In the genomic region with DNA sequence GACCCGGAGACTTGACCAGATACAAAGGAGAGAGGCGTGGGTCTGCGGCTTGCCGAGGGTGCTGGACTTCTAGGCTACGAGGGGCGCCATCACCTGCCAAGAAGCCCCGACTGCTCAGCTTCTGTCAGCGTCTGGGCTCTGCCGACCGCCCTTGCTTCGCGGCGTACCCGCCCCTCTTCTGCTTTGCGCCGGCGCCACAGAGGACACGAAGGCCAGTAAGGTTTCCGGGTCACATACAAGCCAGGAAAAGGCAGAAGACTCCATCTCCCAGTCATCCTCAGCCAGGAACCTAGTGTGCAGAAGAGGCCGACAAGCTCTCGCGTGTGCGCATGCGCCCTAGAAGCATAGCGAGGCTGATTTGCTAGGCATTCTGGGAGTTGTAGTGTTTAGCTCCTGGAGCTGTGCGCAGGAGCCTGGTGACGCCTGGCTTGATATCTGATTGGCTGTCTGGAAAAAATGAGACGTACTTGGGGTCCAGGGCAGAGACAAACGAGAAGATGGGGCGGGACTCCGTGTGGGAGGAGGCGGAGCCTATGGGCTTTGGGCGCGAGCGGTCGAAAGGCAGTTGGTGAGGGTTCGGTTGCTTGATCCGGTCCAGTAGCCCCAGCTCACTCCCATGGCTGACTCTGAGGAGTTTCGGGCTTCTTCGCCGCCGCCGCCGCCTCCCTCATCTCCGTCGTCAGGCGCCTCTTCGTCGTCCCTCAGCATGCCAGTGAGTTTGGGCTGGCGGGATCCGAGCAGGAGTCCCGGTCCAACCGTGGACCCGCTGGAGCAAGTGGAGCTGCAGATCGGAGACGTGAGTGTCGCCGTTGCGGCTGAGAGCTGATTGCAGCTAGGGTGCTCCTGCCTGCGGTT, we compare ENCODE assay signal across 1 mouse cellular context.
TF ChIP-seq lines count a peak whose summit lies in the region.

A gene (plus strand): TSS at position 519 of the 855 bp plus-strand sequence.

TF ChIP-seq in CH12.LX, 34 proteins besides CTCF, POLR2A, EP300 and RAD21 (continued from another document):
- peak; percentile 68 for TF ChIP-seq USF1 (IDR thresholded peaks at IDR 0.05; ENCODE audit: low read depth, low read length)
- 0 out of 2 replicates have a peak, but pooled peaks have one; percentile 15 for TF ChIP-seq MYC (IDR thresholded peaks at IDR 0.05; ENCODE audit: low read depth, low read length)
- peak; percentile 62; the same call in 1 of the 2 replicates for TF ChIP-seq ZMIZ1 (IDR thresholded peaks at IDR 0.05; ENCODE audit: low read depth, low read length)
- peak; percentile 99 for TF ChIP-seq HCFC1 (IDR thresholded peaks at IDR 0.05; ENCODE audit: low read depth, low read length)
- no peak for TF ChIP-seq PAX5 (IDR thresholded peaks at IDR 0.05; ENCODE audit: low read length)
- TF ChIP-seq BHLHE40 (IDR thresholded peaks at IDR 0.05; ENCODE audit: low read depth, low read length), result no peak
- TF ChIP-seq MAFK (IDR thresholded peaks at IDR 0.05; ENCODE audit: insufficient replicate concordance, low read length), result no peak
- peak; percentile 73; the same call in 1 of the 2 replicates for TF ChIP-seq TBP (conservative IDR thresholded peaks at IDR 0.05; ENCODE audit: low read depth, low read length)
- 0 out of 2 replicates have a peak, but pooled peaks have one; percentile 30 for TF ChIP-seq USF2 (conservative IDR thresholded peaks at IDR 0.05; ENCODE audit: low read depth, low read length)
- TF ChIP-seq TCF12 (IDR thresholded peaks at IDR 0.05; ENCODE audit: low read depth, low read length), result peak; percentile 51; the same call in 1 of the 2 replicates
